Mouse (Mus musculus): ENCODE measurements around the gene Usp35. TPM values are rescaled to one million over a fixed set of nuclear protein-coding genes. Genes with fewer than 3 reads are reported as not detected.

Gene Usp35
- total and polyA plus RNA-seq, 3 experiments: 0.58 to 2.2 TPM; not detected in 1

- DNase-seq (ENCODE audit: low read depth, low spot score): no peak
- Histone ChIP-seq H3K36me3 (ENCODE audit: control insufficient read depth in 1 of 2, insufficient read depth in 2 of 2, low read length in 2 of 2) (peaks cover 0 to 17% of the 10 kb centered on the region in 2 experiments; a peak in 2 of 4 replicates), H3K27ac (ENCODE audit: control insufficient read depth, low read depth, low read length) (no peak overlapping the region), H3K79me2 (ENCODE audit: control insufficient read depth, insufficient read depth, low read length, poor library complexity) (no peaks in the 10 kb centered on the region), H3K9me3 (replicated peaks; ENCODE audit: insufficient read depth, low read length) (no peaks in the 10 kb centered on the region), H3K4me1 (ENCODE audit: control insufficient read depth in 1 of 2, insufficient read depth in 2 of 2, low read length in 2 of 2) (peaks cover 5 to 23% of the 10 kb centered on the region in 2 experiments), H3K4me3 (ENCODE audit: control insufficient read depth in 1 of 2, insufficient read depth in 1 of 2, low read depth in 2 of 2, low read length in 2 of 2) (no peak overlapping the region), H3K27me3 (ENCODE audit: control insufficient read depth in 1 of 2, insufficient read depth in 2 of 2, low read length in 2 of 2) (no peaks in the 10 kb centered on the region), H3K9ac (ENCODE audit: control insufficient read depth, low read depth, low read length, poor library complexity, severe bottlenecking) (no peak overlapping the region)
- TF ChIP-seq MXI1 (IDR thresholded peaks at IDR 0.05; ENCODE audit: low read depth, low read length) (no peak), POLR2AphosphoS5 (IDR thresholded peaks at IDR 0.05; ENCODE audit: borderline replicate concordance, low read depth, low read length) (no peak), SMC3 (IDR thresholded peaks at IDR 0.05; ENCODE audit: low read depth, low read length) (no peak), HCFC1 (IDR thresholded peaks at IDR 0.05; ENCODE audit: low read depth, low read length) (no peak), GABPA (IDR thresholded peaks at IDR 0.05; ENCODE audit: low read depth, low read length) (no peak), ZNF384 (IDR thresholded peaks at IDR 0.05; ENCODE audit: low read depth, low read length) (no peak), RAD21 (IDR thresholded peaks at IDR 0.05; ENCODE audit: low read depth, low read length) (no peak), ETS1 (IDR thresholded peaks at IDR 0.05; ENCODE audit: low read depth, low read length) (no peak), CHD1 (IDR thresholded peaks at IDR 0.05; ENCODE audit: low read depth, low read length) (no peak), MYC (IDR thresholded peaks at IDR 0.05; ENCODE audit: low read depth, low read length) (no peak), MAZ (IDR thresholded peaks at IDR 0.05; ENCODE audit: low read depth, low read length) (no peak), MEF2A (IDR thresholded peaks at IDR 0.05; ENCODE audit: extremely low read depth, insufficient replicate concordance, low read depth, low read length, poor library complexity, severe bottlenecking) (no peak), ELF1 (IDR thresholded peaks at IDR 0.05; ENCODE audit: low read depth, low read length) (no peak)
Measured at GRCm38 (mm10) chr7:97351792-97352513, 20.1 kb upstream of the Usp35 start.

DNA sequence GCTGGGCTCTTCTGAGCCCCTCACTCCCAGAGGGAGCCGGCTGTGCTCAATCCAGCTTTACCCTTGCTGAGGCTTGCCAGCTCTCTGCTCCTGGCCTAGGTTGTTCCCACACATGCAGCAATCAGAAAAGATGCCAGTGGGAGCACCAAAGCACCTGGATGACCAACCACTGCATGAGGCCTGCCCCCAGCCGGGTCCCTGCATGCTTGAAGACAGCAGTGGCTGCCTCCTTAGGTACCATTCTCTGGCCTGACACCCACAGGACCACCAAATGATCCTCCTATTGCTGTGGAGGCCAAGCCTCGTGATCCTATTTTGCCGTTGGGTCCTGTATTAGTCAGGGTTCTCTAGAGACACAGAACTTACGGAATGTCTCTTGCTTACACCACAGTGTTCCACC is 19.1 kb upstream of the Usp35 start:
- Histone ChIP-seq H3K4me3 (ENCODE audit: control insufficient read depth in 1 of 2, insufficient read depth in 1 of 2, low read depth in 2 of 2, low read length in 2 of 2) (no peak overlapping the region), H3K4me1 (ENCODE audit: control insufficient read depth in 1 of 2, insufficient read depth in 2 of 2, low read length in 2 of 2) (peaks cover 5 to 20% of the 10 kb centered on the region in 2 experiments), H3K36me3 (ENCODE audit: control insufficient read depth in 1 of 2, insufficient read depth in 2 of 2, low read length in 2 of 2) (peaks cover 0 to 14% of the 10 kb centered on the region in 2 experiments; a peak in 2 of 4 replicates), H3K9ac (ENCODE audit: control insufficient read depth, low read depth, low read length, poor library complexity, severe bottlenecking) (no peak overlapping the region), H3K27ac (ENCODE audit: control insufficient read depth, low read depth, low read length) (no peak overlapping the region), H3K9me3 (replicated peaks; ENCODE audit: insufficient read depth, low read length) (no peaks in the 10 kb centered on the region), H3K79me2 (ENCODE audit: control insufficient read depth, insufficient read depth, low read length, poor library complexity) (no peaks in the 10 kb centered on the region), H3K27me3 (ENCODE audit: control insufficient read depth in 1 of 2, insufficient read depth in 2 of 2, low read length in 2 of 2) (no peaks in the 10 kb centered on the region)
- no peak for TF ChIP-seq GABPA (IDR thresholded peaks at IDR 0.05; ENCODE audit: low read depth, low read length)
- no peak for TF ChIP-seq MAFK (IDR thresholded peaks at IDR 0.05; ENCODE audit: borderline replicate concordance, low read depth, low read length)
- no peak for TF ChIP-seq CHD1 (IDR thresholded peaks at IDR 0.05; ENCODE audit: low read depth, low read length)
- TF ChIP-seq BHLHE40 (IDR thresholded peaks at IDR 0.05; ENCODE audit: borderline replicate concordance, low read depth, low read length): no peak
- no peak for DNase-seq (ENCODE audit: low read depth, low spot score)
